Mouse (Mus musculus) brain, embryonic 14.5 days (tissue): ENCODE measurements around the gene Abhd8.

Source experiments
- CTCF ChIP-seq: fragments of 200-500 bp; IDR thresholded peaks from 2 replicates; pipeline ENCODE4 v1.5.1; 2012; ENCODE audit warnings: inconsistent platforms, mild to moderate bottlenecking, moderate library complexity, borderline replicate concordance; ENCODE audit not compliant: insufficient read depth, insufficient read length; ENCODE audit errors: extremely low read depth
- POLR2A ChIP-seq: fragments of 200-500 bp; IDR thresholded peaks from 2 replicates; pipeline ENCODE4 v1.6.1; 2012; ENCODE audit warnings: mild to moderate bottlenecking, inconsistent platforms, borderline replicate concordance; ENCODE audit not compliant: poor library complexity, insufficient read depth, insufficient read length, severe bottlenecking; ENCODE audit errors: extremely low read depth

DNA sequence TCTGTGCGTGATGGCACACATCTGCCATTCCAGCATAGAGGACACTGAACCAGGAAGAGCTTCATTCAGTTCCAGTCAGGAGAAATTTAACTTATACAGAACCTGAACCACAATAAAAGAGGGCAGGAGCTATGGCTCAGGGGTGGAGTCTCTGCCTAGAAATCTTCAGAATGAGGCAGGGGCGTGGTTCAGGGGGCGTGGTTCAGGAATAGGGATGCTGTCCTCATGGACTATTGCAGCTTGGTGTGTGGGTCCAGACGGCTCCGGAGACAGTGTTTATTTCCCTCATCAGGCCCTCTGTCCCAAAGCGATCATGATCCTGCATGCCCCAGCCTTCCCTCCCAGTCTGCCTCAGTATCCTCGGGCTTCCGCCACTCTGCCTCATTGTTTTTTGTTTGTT is 8.8 kb downstream of the Abhd8 start:
- TF ChIP-seq POLR2A (no peak), CTCF (no peak)
